8 mouse cellular contexts compared by ENCODE assay signal in the genomic region with DNA sequence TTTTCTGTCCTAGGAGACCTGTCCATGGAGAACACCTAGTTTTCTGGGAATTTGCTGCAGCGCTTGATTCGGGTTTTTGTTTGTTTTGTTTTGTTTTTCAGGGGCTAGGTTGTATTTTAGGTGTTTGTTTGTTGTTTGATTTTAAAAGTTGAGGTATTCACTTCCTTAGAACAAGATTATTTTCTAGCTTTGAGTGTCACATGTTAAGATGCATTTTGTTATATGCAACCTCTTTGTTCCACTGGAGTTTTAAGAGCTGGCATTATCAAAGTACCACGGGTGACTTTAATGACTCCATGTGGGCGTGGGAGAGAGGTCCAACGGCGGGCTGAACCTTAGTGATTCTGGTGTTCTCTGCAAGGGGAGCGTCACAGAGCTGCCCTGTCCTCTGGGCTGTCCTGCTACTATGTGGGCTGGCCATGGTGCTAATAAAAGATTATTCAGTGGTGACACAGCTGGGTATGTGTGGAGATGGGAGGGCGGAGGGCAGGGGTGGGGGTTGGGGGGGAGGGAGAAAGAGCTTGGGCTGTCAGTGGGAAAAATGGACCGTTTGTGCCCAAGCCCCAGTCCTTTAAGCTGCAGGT. TPM values are rescaled to one million over a fixed set of nuclear protein-coding genes. Genes with fewer than 3 reads are reported as not detected.
DNase-seq lines count a peak whose midpoint lies in the region; ATAC-seq lines count a peak whose summit lies in the region.

No protein-coding gene starts in this region.

- H3K9me3 ChIP-seq in limb, embryonic 11.5 days (ENCODE audit: control insufficient read depth, low read length) = no peaks in the 10 kb centered on the region
- H3K9me3 ChIP-seq in neural tube, embryonic 14.5 days (ENCODE audit: control insufficient read depth, low read length) = no peaks in the 10 kb centered on the region

- peak overlapping the region; percentile 41 for H3K4me3 ChIP-seq in limb, embryonic 11.5 days (ENCODE audit: low read depth, low read length)
- peak overlapping the region; percentile 58 for H3K4me3 ChIP-seq in neural tube, embryonic 14.5 days (ENCODE audit: low read depth, low read length)

- H3K36me3 ChIP-seq in limb, embryonic 11.5 days (ENCODE audit: control insufficient read depth, insufficient read depth, low read length) = no peaks in the 10 kb centered on the region
- H3K36me3 ChIP-seq in neural tube, embryonic 14.5 days (ENCODE audit: control insufficient read depth, insufficient read depth, low read length) = no peaks in the 10 kb centered on the region

- ATAC-seq in limb, embryonic 11.5 days (ENCODE audit: insufficient number of reproducible peaks, low FRiP score, low TSS enrichment, low read depth) = no peak
- peak; percentile 56; the same call in 1 of the 2 replicates for ATAC-seq in neural tube, embryonic 14.5 days (ENCODE audit: low read depth)

- H3K27me3 ChIP-seq in limb, embryonic 11.5 days (ENCODE audit: control insufficient read depth, insufficient read depth, low read length) = no peaks in the 10 kb centered on the region
- no peaks in the 10 kb centered on the region for H3K27me3 ChIP-seq in neural tube, embryonic 14.5 days (ENCODE audit: control insufficient read depth, insufficient read depth, low read length)

- 0 out of 2 replicates have a peak overlapping the region, but pooled peaks have one; percentile 64 for H3K9ac ChIP-seq in limb, embryonic 11.5 days (ENCODE audit: low read length)
- no peak overlapping the region for H3K9ac ChIP-seq in neural tube, embryonic 14.5 days (replicated peaks; ENCODE audit: low read depth, low read length)

- WGBS in limb, embryonic 11.5 days = 19% methylated on average over 9 of the region's 9 CpGs
- 11% methylated on average over 9 of the region's 9 CpGs for WGBS in neural tube, embryonic 14.5 days

- H3K27ac ChIP-seq in limb, embryonic 11.5 days (replicated peaks; ENCODE audit: low read depth, low read length) = no peak overlapping the region
- H3K27ac ChIP-seq in neural tube, embryonic 14.5 days (ENCODE audit: low read depth, low read length) = no peak overlapping the region; the same call in 1 of the 2 replicates

- no peaks in the 10 kb centered on the region for H3K4me1 ChIP-seq in limb, embryonic 11.5 days (ENCODE audit: control insufficient read depth, insufficient read depth, low read length)
- H3K4me1 ChIP-seq in neural tube, embryonic 14.5 days (ENCODE audit: control insufficient read depth, insufficient read depth, low read length) = no peaks in the 10 kb centered on the region

- peak overlapping the region; percentile 73 for H3K4me2 ChIP-seq in limb, embryonic 11.5 days (ENCODE audit: low read depth, severe bottlenecking)
- peak overlapping the region; percentile 87 for H3K4me2 ChIP-seq in neural tube, embryonic 14.5 days (ENCODE audit: low read depth, low read length)

- peak; percentile 45 for DNase-seq in layer of hippocampus, adult 11-12 months (ENCODE audit: low spot score)
- DNase-seq in layer of hippocampus, adult 9-10 months (ENCODE audit: low spot score) = no peak
- DNase-seq in embryo, embryonic 11 days = peak; percentile 18
- DNase-seq in gastrocnemius, postnatal 25 days = peak; percentile 30
- no peak for DNase-seq in limb, embryonic 11.5 days (ENCODE audit: low spot score)
- DNase-seq in adrenal gland, postnatal 36 days = no peak
- DNase-seq in thymus, adult 18-20 months = no peak

RNA-seq across cellular contexts. Expression of a gene that starts 1.0 kb away (rescaled TPM):
- total RNA-seq in gastrocnemius, postnatal 25 days (2021) = 10 to 100 TPM; 50.8 to 51.8 TPM
- polyA plus RNA-seq in limb, embryonic 11.5 days (2014; fragmentation: Nextera tagmentation; extraction: Ambion mirVana) = 1.5 and 1.6 TPM in 2 replicates
- 37.1 and 39.0 TPM in 2 replicates for polyA plus RNA-seq in neural tube, embryonic 14.5 days (2014; fragmentation: Nextera tagmentation; extraction: Ambion mirVana)
- 1 to 10 TPM; 1.5 to 1.9 TPM for total RNA-seq in adrenal gland, postnatal 36 days (2021)

Comparison
In these comparisons a context has a peak if more than half of its experiments do, and no peak if none do; other contexts are left out.
1. DNase-seq: peak in layer of hippocampus, adult 11-12 months (single experiment), embryo, embryonic 11 days (single experiment) and gastrocnemius, postnatal 25 days (single experiment); none in layer of hippocampus, adult 9-10 months (single experiment), limb, embryonic 11.5 days (single experiment), adrenal gland, postnatal 36 days (0 of 2) and thymus, adult 18-20 months (0 of 2).
2. RNA of a gene that starts 1.0 kb away (total RNA-seq): 50.8 to 51.8 TPM in gastrocnemius, postnatal 25 days; 1.5 to 1.9 TPM in adrenal gland, postnatal 36 days; every median in the first group is over 10 times any median in the second.